Mouse (Mus musculus) small intestine, adult 2 months (tissue): ENCODE measurements around the gene Pidd1. TPM values are rescaled to one million over a fixed set of nuclear protein-coding genes. Genes with fewer than 3 reads are reported as not detected.

ENCODE experiments used
- H3K27ac ChIP-seq: fragments of 200-500 bp; 2 replicates; pipeline ENCODE4 v1.5.1; 2012; ENCODE audit warnings: low read depth, low read length, control low read depth, inconsistent platforms; ENCODE audit not compliant: insufficient read depth
- H3K27me3 ChIP-seq: fragments of 200-500 bp; 2 replicates; pipeline ENCODE4 v1.6.1; 2012; ENCODE audit warnings: mild to moderate bottlenecking, moderate library complexity, low read length, inconsistent platforms; ENCODE audit not compliant: control insufficient read depth, insufficient read depth
- H3K36me3 ChIP-seq: fragments of 200-500 bp; 2 replicates; pipeline ENCODE4 v1.6.1; 2012; ENCODE audit warnings: mild to moderate bottlenecking, low read length, control low read depth, inconsistent platforms; ENCODE audit not compliant: control insufficient read depth, insufficient read depth
- H3K4me1 ChIP-seq: fragments of 200-500 bp; 2 replicates; pipeline ENCODE4 v1.6.1; 2012; ENCODE audit warnings: low read length, inconsistent platforms, mixed read lengths; ENCODE audit not compliant: control insufficient read depth, insufficient read depth, insufficient read length
- H3K4me3 ChIP-seq: fragments of 200-500 bp; 2 replicates; pipeline ENCODE4 v1.5.1; 2012; ENCODE audit warnings: low read depth, mild to moderate bottlenecking, control low read depth, inconsistent platforms, low read length, moderate library complexity
- CTCF ChIP-seq: fragments of 200-500 bp; IDR thresholded peaks from 2 replicates; pipeline ENCODE4 v1.5.1; 2012; ENCODE audit warnings: low read depth, mild to moderate bottlenecking, control low read depth, inconsistent platforms, low read length, moderate library complexity, mixed read lengths; ENCODE audit not compliant: insufficient replicate concordance, insufficient read length; ENCODE audit errors: extremely low read depth
- POLR2A ChIP-seq: fragments of 200-500 bp; IDR thresholded peaks from 2 replicates; pipeline ENCODE4 v1.6.1; 2012; ENCODE audit warnings: low read depth, mild to moderate bottlenecking, control low read depth, inconsistent platforms, low read length, moderate library complexity
- WGBS: fragments of 180-500 bp; shearing (Covaris S2); methylation state at CpG from one replicate; pipeline ENCODE4 v1.1.7; 2018; 5-methylcytosine and 5-hydroxymethylcytosine counted together
- polyA plus RNA-seq: library from polyadenylated mRNA; depleted of rRNA; stranded (reverse); fragments of >200 nt; gene quantifications from 2 replicates; pipeline ENCODE4 v1.2.3, GENCODE M21; 2012

The Pidd1 gene
- polyA plus RNA-seq, 1 experiment: 13.9 TPM

GRCm38 (mm10) chr7:141418970-141419369 is 24.9 kb downstream of the Pidd1 start:
- peak overlapping the region; percentile 91 for H3K27ac ChIP-seq
- no peaks in the 10 kb centered on the region for H3K27me3 ChIP-seq
- no peaks in the 10 kb centered on the region for H3K36me3 ChIP-seq
- peaks cover 18% of the 10 kb centered on the region; the same call in 1 of the 2 replicates for H3K4me1 ChIP-seq
- no peak overlapping the region for H3K4me3 ChIP-seq
- TF ChIP-seq POLR2A (no peak), CTCF (no peak)
- 17% methylated on average over 7 of the region's 7 CpGs for WGBS

GRCm38 (mm10) chr7:141417731-141418681 is 25.8 kb downstream of the Pidd1 start:
- TF ChIP-seq CTCF (peak; percentile 24; the same call in 1 of the 2 replicates), POLR2A (no peak)
- Histone ChIP-seq H3K4me1 (peaks cover 18% of the 10 kb centered on the region; the same call in 1 of the 2 replicates), H3K27me3 (no peaks in the 10 kb centered on the region), H3K36me3 (no peaks in the 10 kb centered on the region), H3K4me3 (no peak overlapping the region), H3K27ac (peak overlapping the region; percentile 91)
- WGBS: 84% methylated on average over 8 of the region's 8 CpGs

- no peak overlapping the region for H3K4me3 ChIP-seq
- no peaks in the 10 kb centered on the region for H3K27me3 ChIP-seq
- TF ChIP-seq POLR2A: no peak
- no peak for TF ChIP-seq CTCF
- WGBS: 84% methylated on average over 6 of the region's 6 CpGs
- H3K4me1 ChIP-seq: peaks cover 18% of the 10 kb centered on the region; the same call in 1 of the 2 replicates
- 0 out of 2 replicates have a peak, but pooled peaks cover 2% of the 10 kb centered on the region for H3K36me3 ChIP-seq
- 0 out of 2 replicates have a peak overlapping the region, but pooled peaks have one; percentile 1 for H3K27ac ChIP-seq
Observed at GRCm38 (mm10) chr7:141416144-141416841, 27.5 kb downstream of the Pidd1 start.

GRCm38 (mm10) chr7:141413809-141414584 is 29.8 kb downstream of the Pidd1 start, which contains the start of gene Gatd1:
Gene Gatd1 (minus strand): TSS chr7:141414136.
- H3K4me1 ChIP-seq: peaks cover 18% of the 10 kb centered on the region
- no peaks in the 10 kb centered on the region for H3K27me3 ChIP-seq
- TF ChIP-seq POLR2A: peak; percentile 86
- no peak for TF ChIP-seq CTCF
- H3K4me3 ChIP-seq: peak within 1 kb of the TSS; percentile 92
- H3K27ac ChIP-seq: peak within 1 kb of the TSS; percentile 96
- 1% methylated on average over 56 of the region's 56 CpGs for WGBS
- H3K36me3 ChIP-seq: peaks cover 5% of the 10 kb centered on the region

GRCm38 (mm10) chr7:141413331-141413730 is 30.5 kb downstream of the Pidd1 start:
- peak overlapping the region; percentile 69 for H3K27ac ChIP-seq
- 4% methylated on average over 16 of the region's 16 CpGs for WGBS
- peaks cover 15% of the 10 kb centered on the region for H3K4me1 ChIP-seq
- H3K27me3 ChIP-seq: no peaks in the 10 kb centered on the region
- H3K36me3 ChIP-seq: peaks cover 5% of the 10 kb centered on the region
- H3K4me3 ChIP-seq: peak overlapping the region; percentile 75
- TF ChIP-seq POLR2A (no peak), CTCF (no peak)

- H3K27me3 ChIP-seq: no peaks in the 10 kb centered on the region
- peaks cover 7% of the 10 kb centered on the region for H3K36me3 ChIP-seq
- 100% methylated on average over 1 of the region's 1 CpGs for WGBS
- peaks cover 11% of the 10 kb centered on the region for H3K4me1 ChIP-seq
- no peak overlapping the region for H3K27ac ChIP-seq
- no peak overlapping the region for H3K4me3 ChIP-seq
- TF ChIP-seq CTCF (no peak), POLR2A (no peak)
Observed at GRCm38 (mm10) chr7:141411667-141412066, 32.2 kb downstream of the Pidd1 start.

- TF ChIP-seq CTCF (no peak), POLR2A (no peak)
- WGBS: 87% methylated on average over 8 of the region's 8 CpGs
- peaks cover 5% of the 10 kb centered on the region for H3K4me1 ChIP-seq
- no peak overlapping the region for H3K27ac ChIP-seq
- H3K36me3 ChIP-seq: peaks cover 7% of the 10 kb centered on the region
- H3K27me3 ChIP-seq: no peaks in the 10 kb centered on the region
- H3K4me3 ChIP-seq: no peak overlapping the region
Observed at GRCm38 (mm10) chr7:141410631-141411030, 33.2 kb downstream of the Pidd1 start.
